Mouse (Mus musculus): ENCODE data around the gene Zfp771.

GRCm38 (mm10) chr7:127282190-127282589 lies 38.1 kb downstream of the Zfp771 start:
- no peak for TF ChIP-seq CTCF (IDR thresholded peaks at IDR 0.05; ENCODE audit: low read depth)
- no peak for TF ChIP-seq EP300 (IDR thresholded peaks at IDR 0.05; ENCODE audit: low read depth)
